Comparison of ENCODE assay signal across 7 mouse cellular contexts in genomic region chr9:96364141-96364838, GRCm38 (mm10). TPM values are rescaled to one million over a fixed set of nuclear protein-coding genes. Genes with fewer than 3 reads are reported as not detected.
DNase-seq lines count a peak whose midpoint lies in the region; ATAC-seq lines count a peak whose summit lies in the region.

Gene Atp1b3 (minus strand): TSS chr9:96364442.

- ATAC-seq in intestine, embryonic 16.5 days: peak; percentile 98
- peak; percentile 98 for ATAC-seq in midbrain, embryonic 11.5 days (ENCODE audit: low FRiP score)

- 0 out of 2 replicates have a peak, but pooled peaks cover 4% of the 10 kb centered on the region for H3K9me3 ChIP-seq in intestine, embryonic 16.5 days (ENCODE audit: control insufficient read depth, low read length)
- no peaks in the 10 kb centered on the region for H3K9me3 ChIP-seq in midbrain, embryonic 11.5 days (ENCODE audit: control insufficient read depth, low read length)

- peak within 1 kb of the TSS; percentile 79 for H3K4me2 ChIP-seq in intestine, embryonic 16.5 days (ENCODE audit: low read depth, low read length)
- H3K4me2 ChIP-seq in midbrain, embryonic 11.5 days: peak within 1 kb of the TSS; percentile 62

- peak within 1 kb of the TSS; percentile 87 for H3K9ac ChIP-seq in intestine, embryonic 16.5 days (ENCODE audit: low read depth, low read length)
- H3K9ac ChIP-seq in midbrain, embryonic 11.5 days (ENCODE audit: low read length): peak within 1 kb of the TSS; percentile 87

- intact Hi-C loops in left cerebral cortex, postnatal 36 days (cut with DNase I): loop anchor here (5.0 kb wide), 2 partner anchors 73 to 113 kb away; partner anchors contain the start of gene Rnf7

- under 1% methylated on average over 76 of the region's 81 CpGs for WGBS in intestine, embryonic 16.5 days
- WGBS in midbrain, embryonic 11.5 days: under 1% methylated on average over 77 of the region's 81 CpGs

- H3K27ac ChIP-seq in intestine, embryonic 16.5 days (ENCODE audit: low read length): peak within 1 kb of the TSS; percentile 94
- peak within 1 kb of the TSS; percentile 88 for H3K27ac ChIP-seq in midbrain, embryonic 11.5 days (ENCODE audit: low read depth, low read length)

- peaks cover 5% of the 10 kb centered on the region; the same call in 1 of the 2 replicates for H3K4me1 ChIP-seq in intestine, embryonic 16.5 days (ENCODE audit: control insufficient read depth, insufficient read depth, low read length)
- H3K4me1 ChIP-seq in midbrain, embryonic 11.5 days (ENCODE audit: control insufficient read depth, insufficient read depth, low read length): peaks cover 15% of the 10 kb centered on the region

- peak; percentile 100 for DNase-seq in adrenal gland, adult 2 months
- DNase-seq in embryo, embryonic 11.5 days (ENCODE audit: low read depth, low spot score): peak; percentile 96
- peak; percentile 100 for DNase-seq in gastrocnemius, postnatal 4 days (ENCODE audit: low spot score in 2 of 2)
- peak; percentile 99 for DNase-seq in left cerebral cortex, postnatal 36 days (ENCODE audit: low spot score in 2 of 2)
- peak; percentile 100 for DNase-seq in midbrain, embryonic 11.5 days (ENCODE audit: low spot score, missing footprints)
- peak; percentile 98 for DNase-seq in skeletal muscle tissue, adult 2 months (ENCODE audit: low read depth, low spot score)

- H3K27me3 ChIP-seq in intestine, embryonic 16.5 days (replicated peaks; ENCODE audit: control insufficient read depth, insufficient read depth, low read length): no peaks in the 10 kb centered on the region
- H3K27me3 ChIP-seq in midbrain, embryonic 11.5 days (ENCODE audit: control insufficient read depth, insufficient read depth, low read length): no peaks in the 10 kb centered on the region

- peak within 1 kb of the TSS; percentile 82 for H3K4me3 ChIP-seq in intestine, embryonic 16.5 days (ENCODE audit: low read length)
- H3K4me3 ChIP-seq in midbrain, embryonic 11.5 days (ENCODE audit: low read depth, low read length): peak within 1 kb of the TSS; percentile 69

- H3K36me3 ChIP-seq in intestine, embryonic 16.5 days (ENCODE audit: control insufficient read depth, insufficient read depth, low read length): no peaks in the 10 kb centered on the region
- no peaks in the 10 kb centered on the region for H3K36me3 ChIP-seq in midbrain, embryonic 11.5 days (ENCODE audit: control insufficient read depth, insufficient read depth, low read length)

RNA-seq across cellular contexts. Expression of gene Atp1b3, which starts in this region (rescaled TPM):
- total RNA-seq in adrenal gland, adult 2 months (2021): 100 to 1,000 TPM; 171 to 203 TPM
- polyA plus RNA-seq in adrenal gland, adult 2 months (2012; rRNA removed): 90.2 and 106 TPM in 2 replicates
- 10 to 100 TPM; 76.5 to 84.8 TPM for total RNA-seq in gastrocnemius, postnatal 4 days (2021)
- 121 and 129 TPM in 2 replicates for polyA plus RNA-seq in intestine, embryonic 16.5 days (2015; fragmentation: Nextera tagmentation; extraction: Ambion mirVana)
- total RNA-seq in left cerebral cortex, postnatal 36 days (2021): 10 to 100 TPM; 81.4 to 90.6 TPM
- polyA plus RNA-seq in midbrain, embryonic 11.5 days (2014; fragmentation: Nextera tagmentation; extraction: Ambion mirVana): 194 and 208 TPM in 2 replicates

Comparison
In these comparisons a context has a peak if more than half of its experiments do, and no peak if none do; other contexts are left out.
1. Peak in every context shown above with its lines: DNase-seq, ATAC-seq, H3K4me3 ChIP-seq and H3K27ac ChIP-seq.